Mouse (Mus musculus) liver, adult 2 months (tissue): ENCODE data around the gene Gchfr. TPM values are rescaled to one million over a fixed set of nuclear protein-coding genes. Genes with fewer than 3 reads are reported as not detected.

Experiments used
- DNase-seq: peaks from one replicate; pipeline ENCODE4 v3.0.0-alpha.2; 2011; ENCODE audit warnings: low read depth, low spot score; ENCODE audit errors: extremely low read depth
- H3K27ac ChIP-seq: fragments of 200-500 bp; replicated peaks from 2 replicates; pipeline ENCODE4 v1.5.1; 2012; ENCODE audit warnings: low read depth, mild to moderate bottlenecking, control low read depth, inconsistent platforms, low read length; ENCODE audit not compliant: insufficient read depth
- H3K27me3 ChIP-seq: fragments of 200-500 bp; 2 replicates; pipeline ENCODE4 v1.6.1; 2012; ENCODE audit warnings: mild to moderate bottlenecking, moderate library complexity, low read length, inconsistent platforms; ENCODE audit not compliant: control insufficient read depth, insufficient read depth
- H3K36me3 ChIP-seq: fragments of 200-500 bp; 2 replicates; pipeline ENCODE4 v1.6.1; 2012; ENCODE audit warnings: low read length, inconsistent platforms; ENCODE audit not compliant: control insufficient read depth, insufficient read depth
- H3K4me1 ChIP-seq: fragments of 200-500 bp; 2 replicates; pipeline ENCODE4 v1.6.1; 2011; ENCODE audit warnings: low read length; ENCODE audit not compliant: control insufficient read depth, insufficient read depth
- H3K4me3 ChIP-seq: fragments of 200-500 bp; 2 replicates; pipeline ENCODE4 v1.5.1; 2011; ENCODE audit warnings: low read depth, mild to moderate bottlenecking, control low read depth, low read length, moderate library complexity; ENCODE audit not compliant: insufficient read depth
- H3K79me2 ChIP-seq: fragments of 200-500 bp; 2 replicates; pipeline ENCODE4 v1.6.1; 2012; ENCODE audit warnings: inconsistent platforms, mild to moderate bottlenecking, low read length, moderate library complexity; ENCODE audit not compliant: control insufficient read depth, insufficient read depth
- H3K9ac ChIP-seq: fragments of 200-500 bp; 2 replicates; pipeline ENCODE4 v1.6.1; 2012; ENCODE audit warnings: low read depth, mild to moderate bottlenecking, control low read depth, inconsistent platforms, low read length
- CTCF ChIP-seq: fragments of 200-500 bp; IDR thresholded peaks from 2 replicates; pipeline ENCODE4 v1.5.1; 2011; ENCODE audit warnings: low read depth, low read length, control low read depth
- POLR2A ChIP-seq: fragments of 200-500 bp; IDR thresholded peaks from 2 replicates; pipeline ENCODE4 v1.6.1; 2011; ENCODE audit warnings: low read length, control low read depth; ENCODE audit not compliant: insufficient read depth; ENCODE audit errors: extremely low read depth
- WGBS: fragments of 180-500 bp; shearing (Covaris S2); methylation state at CpG from one replicate; pipeline ENCODE4 v1.1.7; 2018; 5-methylcytosine and 5-hydroxymethylcytosine counted together
- polyA plus RNA-seq: library from polyadenylated mRNA; depleted of rRNA; stranded (reverse); fragments of >200 nt; gene quantifications from 2 replicates; pipeline ENCODE4 v1.2.3, GENCODE M21; 2012
- total RNA-seq: library from RNA; depleted of rRNA; stranded (reverse); fragments of >200 nt; gene quantifications from 2 replicates; pipeline ENCODE4 v1.2.3, GENCODE M21; 2014

The Gchfr gene
- total and polyA plus RNA-seq, 2 experiments, result 275 to 597 TPM

DNA sequence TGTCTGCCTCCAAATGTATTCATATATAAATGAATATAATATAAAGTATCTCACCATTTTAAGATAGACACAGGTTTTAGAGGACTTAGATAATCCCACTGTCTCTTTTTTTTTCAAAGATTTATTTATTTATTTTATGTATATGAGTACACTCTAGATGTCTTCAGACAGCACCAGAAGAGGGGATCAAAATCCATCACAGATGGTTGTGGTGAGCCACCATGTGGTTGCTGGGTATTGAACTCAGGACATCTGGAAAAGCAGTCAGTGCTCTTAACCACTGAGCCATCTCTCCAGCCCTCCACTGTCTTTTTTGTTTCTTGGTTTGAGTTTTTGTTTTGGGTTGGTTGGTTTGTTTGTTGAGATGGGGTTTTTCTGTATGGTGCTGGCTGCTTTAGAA is 9.7 kb upstream of the Gchfr start:
- peaks cover 5% of the 10 kb centered on the region; the same call in 1 of the 2 replicates for H3K79me2 ChIP-seq
- H3K27me3 ChIP-seq, result no peaks in the 10 kb centered on the region
- no peak for DNase-seq
- no peak overlapping the region for H3K4me3 ChIP-seq
- peaks cover 14% of the 10 kb centered on the region for H3K36me3 ChIP-seq
- no peak overlapping the region for H3K27ac ChIP-seq
- peaks cover 7% of the 10 kb centered on the region for H3K4me1 ChIP-seq
- H3K9ac ChIP-seq, result no peak overlapping the region
- TF ChIP-seq POLR2A (no peak), CTCF (no peak)

GRCm38 (mm10) chr2:119161247-119161646 is 6.3 kb upstream of the Gchfr start:
- H3K79me2 ChIP-seq, result 0 out of 2 replicates have a peak, but pooled peaks cover 2% of the 10 kb centered on the region
- 71% methylated on average over 2 of the region's 2 CpGs for WGBS

DNA sequence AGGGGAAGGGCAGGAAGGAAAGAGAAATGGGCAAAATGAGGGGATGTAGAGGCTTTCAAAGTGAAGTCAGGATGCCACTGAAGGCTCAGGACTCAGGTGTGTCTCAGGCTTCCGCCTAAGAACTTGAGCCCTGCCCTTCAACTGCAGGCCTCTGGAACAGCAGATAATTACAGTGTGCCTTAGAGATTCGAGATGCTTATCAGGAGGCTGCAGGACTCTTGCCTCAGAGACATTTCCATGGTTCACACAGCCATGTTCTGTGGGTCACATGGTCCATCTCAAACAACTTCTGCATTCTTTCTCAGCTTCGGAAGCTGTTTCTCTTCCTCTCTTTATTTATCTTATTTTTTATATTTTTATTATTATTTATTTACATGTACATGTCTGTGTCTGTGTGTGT is 4.4 kb upstream of the Gchfr start:
- no peak overlapping the region for H3K4me3 ChIP-seq
- H3K79me2 ChIP-seq, result 0 out of 2 replicates have a peak, but pooled peaks cover 4% of the 10 kb centered on the region
- H3K36me3 ChIP-seq, result no peaks in the 10 kb centered on the region
- no peaks in the 10 kb centered on the region for H3K27me3 ChIP-seq
- peaks cover 2% of the 10 kb centered on the region for H3K4me1 ChIP-seq
- H3K9ac ChIP-seq, result no peak overlapping the region
- TF ChIP-seq CTCF, result no peak
- no peak for TF ChIP-seq POLR2A
- H3K27ac ChIP-seq, result no peak overlapping the region
- WGBS, result 79% methylated on average over 3 of the region's 3 CpGs
- no peak for DNase-seq

More at GRCm38 (mm10) chr2:119161247-119161646, 6.3 kb upstream of the Gchfr start:
- Histone ChIP-seq H3K36me3 (no peaks in the 10 kb centered on the region), H3K27me3 (no peaks in the 10 kb centered on the region), H3K4me3 (no peak overlapping the region), H3K9ac (no peak overlapping the region), H3K27ac (no peak overlapping the region), H3K4me1 (no peaks in the 10 kb centered on the region; the same call in 1 of the 2 replicates)
- no peak for DNase-seq
- TF ChIP-seq CTCF, result no peak
- no peak for TF ChIP-seq POLR2A

DNA sequence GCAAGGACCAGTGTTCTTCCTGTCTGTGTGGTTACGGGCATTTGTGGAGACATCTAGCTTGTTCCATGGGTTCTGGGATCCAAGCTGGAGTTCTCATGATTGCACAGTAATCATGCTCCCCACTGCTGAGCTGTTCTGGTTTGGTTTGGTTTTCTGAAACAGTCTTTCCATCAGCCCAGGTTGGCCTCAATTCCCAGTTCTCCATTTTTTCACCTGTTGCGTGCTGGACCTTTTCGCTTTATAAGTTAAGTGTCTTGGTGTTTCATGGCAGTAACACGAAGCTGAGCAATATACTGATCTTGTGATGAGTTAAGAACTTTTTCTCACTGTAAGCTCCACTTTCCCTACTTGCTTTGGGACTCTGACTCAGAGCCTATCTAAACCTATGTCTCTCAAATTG is 3.6 kb upstream of the Gchfr start:
- 90% methylated on average over 4 of the region's 4 CpGs for WGBS
- Histone ChIP-seq H3K9ac (no peak overlapping the region), H3K27ac (no peak overlapping the region), H3K79me2 (0 out of 2 replicates have a peak, but pooled peaks cover 4% of the 10 kb centered on the region), H3K4me3 (no peak overlapping the region), H3K36me3 (no peaks in the 10 kb centered on the region), H3K4me1 (peaks cover 3% of the 10 kb centered on the region), H3K27me3 (no peaks in the 10 kb centered on the region)
- TF ChIP-seq POLR2A (no peak), CTCF (no peak)
- no peak for DNase-seq

GRCm38 (mm10) chr2:119165401-119165800 is 2.2 kb upstream of the Gchfr start:
- H3K4me3 ChIP-seq, result no peak overlapping the region
- TF ChIP-seq CTCF (no peak), POLR2A (no peak)
- no peaks in the 10 kb centered on the region for H3K27me3 ChIP-seq

DNA sequence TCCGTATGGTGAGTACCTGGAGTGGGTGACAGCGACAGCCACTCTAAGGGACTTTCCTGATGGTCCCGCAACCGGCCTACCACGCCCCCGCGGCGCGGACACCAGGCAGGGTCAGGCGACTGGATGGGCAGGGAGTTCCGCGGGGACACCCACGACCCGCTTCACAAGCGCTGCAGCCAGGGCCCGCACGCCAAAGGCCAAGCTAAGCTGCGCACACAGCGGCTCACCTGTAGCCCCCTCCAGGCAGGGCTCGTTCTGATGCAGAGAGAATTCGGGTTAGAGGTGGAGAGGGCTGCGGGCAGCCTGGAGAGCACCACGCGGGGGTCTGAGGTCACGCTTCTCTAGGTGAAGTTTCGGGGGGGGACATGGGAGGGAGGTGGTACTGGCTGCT is 288 bp downstream of the Gchfr start:
- peak overlapping the region; percentile 84 for H3K27ac ChIP-seq
- WGBS, result 5% methylated on average over 26 of the region's 26 CpGs
- peak overlapping the region; percentile 91 for H3K9ac ChIP-seq
- 0 out of 2 replicates have a peak, but pooled peaks cover 4% of the 10 kb centered on the region for H3K79me2 ChIP-seq
- DNase-seq, result no peak
- no peaks in the 10 kb centered on the region for H3K36me3 ChIP-seq
- H3K4me3 ChIP-seq, result peak overlapping the region; percentile 91
- H3K27me3 ChIP-seq, result no peaks in the 10 kb centered on the region
- TF ChIP-seq CTCF (no peak), POLR2A (no peak)
- peaks cover 5% of the 10 kb centered on the region for H3K4me1 ChIP-seq

More at GRCm38 (mm10) chr2:119165401-119165800, 2.2 kb upstream of the Gchfr start:
- Histone ChIP-seq H3K27ac (no peak overlapping the region), H3K4me1 (peaks cover 3% of the 10 kb centered on the region), H3K36me3 (no peaks in the 10 kb centered on the region), H3K9ac (no peak overlapping the region), H3K79me2 (0 out of 2 replicates have a peak, but pooled peaks cover 4% of the 10 kb centered on the region)
- no peak for DNase-seq
